Mouse (Mus musculus): ENCODE results near the gene Rab3b.

GRCm38 (mm10) chr4:108834115-108834970 lies 44.5 kb upstream of the Rab3b start, which contains the start of gene Txndc12:
- TF ChIP-seq CHD2 (IDR thresholded peaks at IDR 0.05; ENCODE audit: low read depth, low read length) (no peak; the same call in 1 of the 2 replicates), ZC3H11A (IDR thresholded peaks at IDR 0.05; ENCODE audit: borderline replicate concordance, low read depth, low read length) (no peak), HCFC1 (IDR thresholded peaks at IDR 0.05; ENCODE audit: borderline replicate concordance, insufficient read depth, low read length) (no peak)

All from ES-E14 (cell line).